Mouse (Mus musculus) forebrain, embryonic 14.5 days (tissue): Measurements from ENCODE around the gene Bhlhe40. TPM values are rescaled to one million over a fixed set of nuclear protein-coding genes. Genes with fewer than 3 reads are reported as not detected.

Source experiments
- ATAC-seq: fragments of 200-750 bp; cut with Nextera tagmentation; 2 replicates; pipeline ENCODE4 v1.8.0; 2017; ENCODE audit warnings: mild to moderate bottlenecking, moderate library complexity
- DNase-seq: peaks from one replicate; pipeline ENCODE4 v3.0.0-alpha.2; 2015; ENCODE audit warnings: low spot score
- H3K27ac ChIP-seq: fragments of 300-500 bp; sonication (generic); 2 replicates; pipeline ENCODE4 v1.5.1; 2014; ENCODE audit warnings: low read depth, mild to moderate bottlenecking, control low read depth, low read length, moderate library complexity
- H3K27me3 ChIP-seq: fragments of 300-500 bp; sonication (generic); replicated peaks from 2 replicates; pipeline ENCODE4 v1.6.1; 2014; ENCODE audit warnings: low read length, control low read depth, mixed read lengths; ENCODE audit not compliant: control insufficient read depth, insufficient read depth
- H3K36me3 ChIP-seq: fragments of 300-500 bp; sonication (generic); 2 replicates; pipeline ENCODE4 v1.6.1; 2014; ENCODE audit warnings: low read length, control low read depth; ENCODE audit not compliant: control insufficient read depth, insufficient read depth
- H3K4me1 ChIP-seq: fragments of 300-500 bp; sonication (generic); 2 replicates; pipeline ENCODE4 v1.6.1; 2014; ENCODE audit warnings: antibody characterized with exemption, low read length, control low read depth; ENCODE audit not compliant: control insufficient read depth, insufficient read depth
- H3K4me2 ChIP-seq: fragments of 300-500 bp; sonication (generic); 2 replicates; pipeline ENCODE4 v1.6.1; 2014; ENCODE audit warnings: mild to moderate bottlenecking, control low read depth, low read length
- H3K4me3 ChIP-seq: fragments of 300-500 bp; sonication (generic); 2 replicates; pipeline ENCODE4 v1.5.1; 2014; ENCODE audit warnings: low read depth, low read length, control low read depth
- H3K9ac ChIP-seq: fragments of 300-500 bp; sonication (generic); 2 replicates; pipeline ENCODE4 v1.6.1; 2014; ENCODE audit warnings: mild to moderate bottlenecking, low read length, control low read depth, moderate library complexity
- H3K9me3 ChIP-seq: fragments of 300-500 bp; sonication (generic); replicated peaks from 2 replicates; pipeline ENCODE4 v1.6.1; 2016; ENCODE audit warnings: low read length, control low read depth, mixed read lengths; ENCODE audit not compliant: control insufficient read depth
- WGBS: fragments of 180-500 bp; shearing (Covaris S2); extraction: QIAGEN DNeasy Blood & Tissue Kit; methylation state at CpG from one replicate; pipeline ENCODE4 v1.1.7; 2014; 5-methylcytosine and 5-hydroxymethylcytosine counted together
- polyA plus RNA-seq: library from polyadenylated mRNA; unstranded; fragments of >200 nt; fragmentation: Nextera tagmentation; extraction: Ambion mirVana; gene quantifications from 2 replicates; pipeline ENCODE4 v1.2.1, GENCODE M21; 2014

The Bhlhe40 gene
- polyA plus RNA-seq, 1 experiment from 2014 or later = 5.0 TPM

DNA sequence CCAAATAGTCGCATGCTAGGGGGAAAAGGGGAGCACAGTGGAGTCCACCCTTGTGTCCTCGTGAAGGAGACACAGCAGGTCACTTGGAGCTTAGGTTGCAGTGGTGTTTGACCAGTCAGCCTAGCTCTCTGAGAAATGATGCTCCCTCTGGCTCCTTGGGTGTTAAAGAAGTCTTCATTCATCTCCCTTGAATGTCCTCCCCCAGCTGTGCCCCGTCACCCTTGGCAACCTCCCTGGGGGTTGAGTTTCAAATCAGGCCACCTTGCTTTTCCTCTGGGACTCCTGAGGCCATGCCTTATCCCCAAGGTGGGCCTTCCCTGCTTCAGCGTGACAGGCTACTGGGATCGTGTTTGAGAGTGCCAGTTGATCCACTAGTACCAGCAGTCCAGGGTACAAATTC, 17.8 kb downstream of the Bhlhe40 start:
- no peaks in the 10 kb centered on the region for H3K27me3 ChIP-seq
- H3K27ac ChIP-seq = no peak overlapping the region
- DNase-seq (no peak), ATAC-seq (no peak)
- 68% methylated on average over 5 of the region's 5 CpGs for WGBS
- no peak overlapping the region for H3K4me3 ChIP-seq
- H3K9ac ChIP-seq = no peak overlapping the region
- H3K4me1 ChIP-seq = no peaks in the 10 kb centered on the region
- no peak overlapping the region for H3K4me2 ChIP-seq
- no peaks in the 10 kb centered on the region for H3K9me3 ChIP-seq
- no peaks in the 10 kb centered on the region for H3K36me3 ChIP-seq

DNA sequence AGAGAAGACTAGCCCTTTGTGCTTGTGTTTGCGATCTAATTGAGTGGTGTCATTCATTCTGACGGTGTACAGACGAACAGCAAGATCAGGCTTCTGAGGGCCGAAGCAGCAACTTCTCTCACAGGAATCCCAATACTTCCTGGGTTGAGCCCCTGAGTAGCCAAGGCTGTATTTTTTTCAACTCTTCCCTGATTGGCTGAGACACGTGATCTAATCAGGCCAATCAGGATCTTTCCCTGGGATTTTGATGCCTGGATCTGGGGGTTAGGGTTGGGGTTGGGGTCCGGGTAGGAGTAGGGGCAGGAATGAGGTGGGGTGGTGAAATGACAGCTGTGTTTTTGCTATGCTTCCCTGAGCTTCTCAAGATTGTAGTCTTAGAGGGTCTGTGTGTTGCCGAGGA, 20.1 kb downstream of the Bhlhe40 start:
- Histone ChIP-seq H3K9ac (no peak overlapping the region), H3K4me1 (no peaks in the 10 kb centered on the region), H3K36me3 (no peaks in the 10 kb centered on the region), H3K27me3 (no peaks in the 10 kb centered on the region), H3K27ac (no peak overlapping the region), H3K4me2 (no peak overlapping the region), H3K4me3 (no peak overlapping the region), H3K9me3 (no peaks in the 10 kb centered on the region)
- ATAC-seq (no peak), DNase-seq (no peak)
- 85% methylated on average over 7 of the region's 7 CpGs for whole genome bisulfite sequencing

DNA sequence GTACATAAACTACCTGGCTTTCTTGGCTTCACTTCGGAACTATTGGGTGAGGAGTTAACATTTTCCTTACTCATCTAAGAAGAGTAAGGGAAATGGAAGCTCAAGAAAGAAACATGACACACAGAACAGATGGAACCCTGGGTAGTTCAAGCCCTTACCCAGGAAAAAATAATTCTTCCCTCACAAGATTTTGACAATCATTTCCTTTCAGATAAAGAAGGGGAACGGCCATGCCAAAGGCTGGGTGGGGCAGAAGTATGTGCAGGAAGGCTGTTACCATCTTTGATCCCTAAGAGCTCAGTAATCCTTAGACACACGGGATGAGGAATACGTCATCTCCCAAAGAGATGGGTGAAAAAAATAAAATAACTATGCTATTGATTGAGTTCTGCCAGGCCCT, 20.7 kb downstream of the Bhlhe40 start:
- WGBS = 94% methylated on average over 4 of the region's 4 CpGs
- no peak overlapping the region for H3K27ac ChIP-seq

DNA sequence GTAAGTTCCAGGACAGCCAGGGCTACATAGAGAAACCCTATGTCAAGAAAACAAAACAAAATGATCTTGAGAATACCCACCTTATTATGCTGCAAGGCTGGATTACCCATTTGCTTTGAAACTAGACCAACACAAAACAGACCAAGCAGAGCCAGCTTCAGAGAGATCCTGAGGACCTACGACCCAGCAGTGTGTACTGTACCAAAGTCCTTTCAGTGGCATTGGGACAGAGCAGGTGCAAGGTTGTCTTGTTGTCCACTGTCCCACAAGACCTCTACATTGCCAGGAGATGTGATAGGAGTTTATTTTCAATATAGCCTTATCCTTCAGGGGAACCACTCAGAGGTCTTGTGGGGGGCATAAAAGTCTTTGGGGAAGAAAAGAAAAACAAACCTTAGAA, 22.7 kb downstream of the Bhlhe40 start:
- Histone ChIP-seq H3K4me1 (no peaks in the 10 kb centered on the region), H3K9ac (no peak overlapping the region), H3K4me2 (no peak overlapping the region), H3K9me3 (no peaks in the 10 kb centered on the region), H3K4me3 (no peak overlapping the region), H3K36me3 (no peaks in the 10 kb centered on the region), H3K27ac (no peak overlapping the region), H3K27me3 (no peaks in the 10 kb centered on the region)
- ATAC-seq (no peak), DNase-seq (no peak)
- WGBS = 95% methylated on average over 1 of the region's 1 CpGs

More for the DNA sequence above, 20.7 kb downstream of the Bhlhe40 start:
- Histone ChIP-seq H3K9ac (no peak overlapping the region), H3K27me3 (no peaks in the 10 kb centered on the region), H3K9me3 (no peaks in the 10 kb centered on the region), H3K4me2 (no peak overlapping the region), H3K4me3 (no peak overlapping the region), H3K4me1 (no peaks in the 10 kb centered on the region), H3K36me3 (no peaks in the 10 kb centered on the region)
- ATAC-seq (no peak), DNase-seq (no peak)

DNA sequence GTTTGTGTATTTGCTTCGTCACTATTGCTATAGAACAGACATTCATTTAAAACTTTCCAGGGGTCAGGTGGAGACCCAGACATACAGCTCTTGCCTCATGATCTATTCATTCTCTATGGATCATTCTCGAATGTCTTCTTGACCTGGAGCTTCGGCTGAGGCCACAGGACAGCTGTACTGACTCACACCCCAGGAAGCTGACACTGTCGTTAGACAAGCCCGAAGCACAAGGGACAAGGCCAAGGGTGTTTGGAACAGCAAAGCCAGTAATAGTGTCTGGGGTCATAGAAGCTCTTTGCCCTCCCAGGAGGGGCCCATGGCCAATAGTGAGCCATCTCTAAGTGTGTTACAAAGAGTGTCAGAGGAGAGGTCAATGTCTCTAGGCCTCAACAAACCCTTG, 24.0 kb downstream of the Bhlhe40 start:
- ATAC-seq (no peak), DNase-seq (no peak)
- no peaks in the 10 kb centered on the region for H3K9me3 ChIP-seq
- H3K27me3 ChIP-seq = no peaks in the 10 kb centered on the region
- H3K4me3 ChIP-seq = no peak overlapping the region
- H3K4me2 ChIP-seq = no peak overlapping the region
- 89% methylated on average over 5 of the region's 5 CpGs for WGBS
- no peak overlapping the region for H3K27ac ChIP-seq
- H3K9ac ChIP-seq = no peak overlapping the region
- H3K4me1 ChIP-seq = no peaks in the 10 kb centered on the region
- no peaks in the 10 kb centered on the region for H3K36me3 ChIP-seq

DNA sequence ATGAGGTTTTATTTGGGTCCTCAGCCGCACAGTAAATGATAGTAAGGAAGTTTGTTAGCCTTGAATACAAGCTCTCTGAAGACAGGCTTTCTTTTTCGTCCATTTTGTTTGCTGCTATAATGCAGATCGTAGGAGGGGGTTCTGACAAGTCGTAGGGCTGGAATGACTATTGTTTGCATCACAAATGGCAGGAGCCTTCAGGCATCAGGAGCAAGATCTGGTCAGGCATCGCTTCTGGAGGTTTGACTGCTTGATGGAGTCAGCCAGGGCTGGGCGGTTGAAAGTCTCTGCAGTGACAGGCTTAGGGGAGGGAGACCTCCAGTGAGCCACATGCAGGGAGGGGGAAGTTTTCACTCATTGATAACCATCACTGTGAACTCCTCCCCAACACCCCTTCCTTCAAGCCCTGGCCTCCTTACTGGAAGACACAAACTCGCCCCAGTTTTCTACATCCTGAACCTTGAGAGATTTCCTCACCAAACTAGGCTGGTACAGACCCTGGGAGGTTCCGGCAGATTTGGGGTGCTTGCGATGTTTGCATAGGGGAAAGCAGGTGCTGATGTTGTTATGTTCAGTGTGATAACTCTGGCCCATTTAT, 25.4 kb downstream of the Bhlhe40 start:
- Histone ChIP-seq H3K4me3 (no peak overlapping the region), H3K36me3 (no peaks in the 10 kb centered on the region), H3K9ac (no peak overlapping the region), H3K4me2 (no peak overlapping the region), H3K9me3 (no peaks in the 10 kb centered on the region), H3K27me3 (no peaks in the 10 kb centered on the region), H3K4me1 (no peaks in the 10 kb centered on the region), H3K27ac (no peak overlapping the region)
- 58% methylated on average over 9 of the region's 9 CpGs for WGBS
- ATAC-seq = no peak
- DNase-seq = no peak

DNA sequence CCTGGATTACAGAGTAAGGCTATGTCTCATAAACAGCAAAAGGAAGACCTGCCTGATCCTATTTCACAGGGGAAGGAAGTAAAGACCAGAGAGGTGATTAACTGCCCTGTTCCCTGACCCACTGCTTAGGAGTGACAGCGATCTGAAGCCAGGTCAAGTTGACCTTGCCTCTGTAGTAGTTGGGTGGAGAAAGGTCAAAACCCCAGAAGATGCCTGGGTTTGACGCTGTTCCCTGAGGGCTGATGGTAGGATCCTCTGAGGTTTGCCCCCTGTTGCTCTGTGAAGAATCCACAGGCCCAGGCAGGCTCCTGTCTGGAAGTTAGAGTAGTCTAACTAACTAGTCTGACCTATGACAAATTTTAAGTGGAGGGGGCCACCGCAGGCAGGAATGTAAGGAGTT, 26.5 kb downstream of the Bhlhe40 start:
- Histone ChIP-seq H3K4me2 (no peak overlapping the region), H3K36me3 (no peaks in the 10 kb centered on the region)
- 89% methylated on average over 3 of the region's 3 CpGs for WGBS

DNA sequence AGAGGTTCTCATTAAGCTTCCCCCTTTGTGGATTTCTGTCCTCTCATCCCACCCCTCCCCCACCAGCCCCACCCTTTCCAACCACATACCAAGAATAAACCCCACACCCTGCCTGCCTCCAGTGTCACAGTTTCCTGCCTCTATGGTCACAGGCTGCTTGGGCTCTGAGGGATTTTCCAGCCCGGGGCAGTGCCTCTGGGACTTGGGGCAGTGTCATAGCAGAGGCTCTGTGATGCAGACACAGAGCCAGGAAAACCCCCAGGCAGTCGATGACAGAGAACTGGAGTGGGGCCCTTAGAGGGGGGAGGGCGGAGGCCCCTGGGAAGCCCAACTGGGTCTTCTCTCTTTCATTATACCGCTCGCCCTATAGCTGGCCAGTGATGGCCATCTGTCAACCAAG, 27.9 kb downstream of the Bhlhe40 start:
- no peak overlapping the region for H3K4me2 ChIP-seq

More for the DNA sequence above, 26.5 kb downstream of the Bhlhe40 start:
- H3K9me3 ChIP-seq = no peaks in the 10 kb centered on the region
- no peak overlapping the region for H3K9ac ChIP-seq
- H3K4me3 ChIP-seq = no peak overlapping the region
- DNase-seq (no peak), ATAC-seq (no peak)
- no peaks in the 10 kb centered on the region for H3K27me3 ChIP-seq
- H3K4me1 ChIP-seq = no peaks in the 10 kb centered on the region
- no peak overlapping the region for H3K27ac ChIP-seq

DNA sequence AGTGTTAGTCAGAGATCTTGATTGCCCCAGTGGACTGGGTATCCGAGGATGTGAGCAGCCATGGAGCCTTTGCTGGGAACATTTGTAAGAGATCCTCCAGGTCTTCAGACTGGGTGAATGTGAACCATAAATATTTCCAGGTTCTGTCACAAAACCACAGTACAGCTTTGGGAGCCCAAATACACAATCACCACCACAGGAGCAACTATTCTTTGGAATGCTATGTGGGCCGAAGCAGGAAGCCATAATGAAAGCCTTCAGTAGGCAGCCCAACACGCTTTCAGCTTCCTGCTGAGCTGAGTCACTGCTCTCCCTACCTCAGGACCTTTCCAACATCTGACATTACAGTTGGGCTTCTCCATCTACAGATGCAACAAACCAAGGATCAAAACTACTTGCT, 32.6 kb downstream of the Bhlhe40 start:
- Histone ChIP-seq H3K9ac (no peak overlapping the region), H3K27ac (no peak overlapping the region), H3K4me3 (no peak overlapping the region), H3K4me1 (0 out of 2 replicates have a peak, but pooled peaks cover under 1% of the 10 kb centered on the region), H3K4me2 (no peak overlapping the region), H3K9me3 (no peaks in the 10 kb centered on the region), H3K36me3 (no peaks in the 10 kb centered on the region), H3K27me3 (no peaks in the 10 kb centered on the region)
- no peak for DNase-seq
- 71% methylated on average over 3 of the region's 3 CpGs for WGBS
- no peak for ATAC-seq

More for the DNA sequence above, 27.9 kb downstream of the Bhlhe40 start:
- Histone ChIP-seq H3K27ac (no peak overlapping the region), H3K36me3 (no peaks in the 10 kb centered on the region), H3K27me3 (no peaks in the 10 kb centered on the region), H3K9ac (no peak overlapping the region), H3K9me3 (no peaks in the 10 kb centered on the region), H3K4me1 (no peaks in the 10 kb centered on the region), H3K4me3 (no peak overlapping the region)
- 79% methylated on average over 5 of the region's 5 CpGs for WGBS
- ATAC-seq = no peak
- no peak for DNase-seq
